Mouse (Mus musculus) liver, embryonic 14.5 days (tissue): ENCODE measurements around the gene Tex33. TPM values are rescaled to one million over a fixed set of nuclear protein-coding genes. Genes with fewer than 3 reads are reported as not detected.

Experiments used
- ATAC-seq: fragments of 200-750 bp; cut with Nextera tagmentation; 2 replicates; pipeline ENCODE4 v1.8.0; 2017; ENCODE audit warnings: moderate number of reproducible peaks, mild to moderate bottlenecking, moderate library complexity; ENCODE audit not compliant: insufficient read depth
- DNase-seq, 3 experiments: peaks; one replicate each; pipeline ENCODE4 v3.0.0-alpha.2; 2012 to 2013; ENCODE audit warnings: low read depth in 3 of 3, low spot score in 3 of 3
- H3K27ac ChIP-seq: fragments of 300-500 bp; sonication (generic); 2 replicates; pipeline ENCODE4 v1.5.1; 2014; ENCODE audit warnings: moderate library complexity, mild to moderate bottlenecking, control low read depth, inconsistent platforms
- H3K27me3 ChIP-seq: fragments of 300-500 bp; sonication (generic); 2 replicates; pipeline ENCODE4 v1.6.1; 2014; ENCODE audit warnings: mild to moderate bottlenecking, low read length, moderate library complexity; ENCODE audit not compliant: control insufficient read depth, insufficient read depth
- H3K36me3 ChIP-seq: fragments of 300-500 bp; sonication (generic); replicated peaks from 2 replicates; pipeline ENCODE4 v1.6.1; 2014; ENCODE audit warnings: low read depth; ENCODE audit not compliant: control insufficient read depth, insufficient read depth
- H3K4me1 ChIP-seq, 2 experiments: fragments of 200-500 bp in 1 of 2; fragments of 300-500 bp in 1 of 2; sonication (generic) in 1 of 2; replicated peaks; 2 replicates each; pipeline ENCODE4 v1.6.1; 2012 to 2014; ENCODE audit warnings: antibody characterized with exemption in 1 of 2, inconsistent platforms in 1 of 2, low read length in 1 of 2; ENCODE audit not compliant: control insufficient read depth in 2 of 2, insufficient read depth in 2 of 2
- H3K4me2 ChIP-seq: fragments of 300-500 bp; sonication (generic); 2 replicates; pipeline ENCODE4 v1.6.1; 2014; ENCODE audit warnings: low read depth, mild to moderate bottlenecking, control low read depth, moderate library complexity
- H3K4me3 ChIP-seq, 2 experiments: fragments of 200-500 bp in 1 of 2; fragments of 300-500 bp in 1 of 2; sonication (generic) in 1 of 2; 2 replicates each; pipeline ENCODE4 v1.5.1; 2012 to 2014; ENCODE audit warnings: low read depth in 2 of 2, low read length in 2 of 2, mild to moderate bottlenecking in 2 of 2, control low read depth in 1 of 2, inconsistent platforms in 1 of 2, moderate library complexity in 1 of 2; ENCODE audit not compliant: insufficient read depth in 1 of 2
- H3K9ac ChIP-seq: fragments of 300-500 bp; sonication (generic); replicated peaks from 2 replicates; pipeline ENCODE4 v1.6.1; 2014; ENCODE audit warnings: mild to moderate bottlenecking, control low read depth, moderate library complexity
- H3K9me3 ChIP-seq: fragments of 300-500 bp; sonication (generic); 2 replicates; pipeline ENCODE4 v1.6.1; 2016; ENCODE audit warnings: low read length, mixed read lengths; ENCODE audit not compliant: control insufficient read depth
- CTCF ChIP-seq: IDR thresholded peaks from 2 replicates; pipeline ENCODE4 v1.5.1; 2016; ENCODE audit warnings: antibody characterized with exemption, low read depth, control low read depth
- EP300 ChIP-seq: IDR thresholded peaks from 2 replicates; pipeline ENCODE4 v1.6.1; 2016; ENCODE audit warnings: antibody characterized with exemption, low read depth
- WGBS: fragments of 180-500 bp; shearing (Covaris S2); extraction: QIAGEN DNeasy Blood & Tissue Kit; methylation state at CpG from one replicate; pipeline ENCODE4 v1.1.7; 2014; ENCODE audit not compliant: insufficient replicate concordance; 5-methylcytosine and 5-hydroxymethylcytosine counted together
- polyA plus RNA-seq, 2 experiments: library from polyadenylated mRNA; depleted of rRNA in 1 of 2; stranded (reverse) in 1 of 2; unstranded in 1 of 2; fragments of >200 nt; fragmentation: Nextera tagmentation in 1 of 2; extraction: Ambion mirVana in 1 of 2; gene quantifications; 2 replicates each; pipeline versions ENCODE4 v1.2.1 to v1.2.3; 2012 to 2014

Gene Tex33
- polyA plus RNA-seq, 2 experiments, result 0.08 TPM; not detected in 1

DNA sequence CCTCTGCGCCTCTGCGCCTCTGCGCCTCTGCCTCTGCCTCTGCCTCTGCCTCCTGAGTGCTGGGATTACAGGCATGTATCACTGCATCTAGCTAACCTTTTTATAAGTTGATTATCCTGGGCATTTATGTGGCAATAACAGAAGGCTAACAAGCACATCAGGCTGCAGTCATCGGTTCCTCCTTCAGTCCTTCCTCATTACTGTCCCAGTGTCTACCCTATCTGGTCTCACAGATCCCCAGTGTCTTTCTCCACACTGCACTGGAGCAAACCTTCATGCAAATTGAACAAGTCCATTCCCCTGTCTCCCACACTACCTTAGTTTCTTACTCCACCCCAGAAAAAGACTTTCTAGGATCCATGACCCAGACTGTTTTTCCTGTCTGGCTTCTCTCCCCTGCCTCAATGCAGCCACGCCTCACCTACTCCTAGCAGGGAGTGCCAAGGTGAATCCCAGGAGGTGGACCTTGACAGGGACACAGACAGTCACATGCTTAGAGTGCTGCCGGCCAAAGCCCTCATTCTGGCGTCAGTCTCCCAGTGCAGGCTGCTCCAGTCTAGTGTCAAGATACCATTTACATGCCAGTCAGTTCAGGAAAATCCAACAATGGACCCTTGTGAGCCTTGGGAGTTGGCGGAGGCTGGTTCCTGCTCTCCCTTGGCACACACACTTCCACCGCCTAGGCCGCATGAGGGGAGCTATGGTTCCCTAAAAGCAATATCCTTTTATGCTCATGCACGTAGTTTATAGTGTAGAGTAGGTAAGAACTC lies 12.1 kb downstream of the Tex33 start:
- H3K27ac ChIP-seq, result no peak overlapping the region
- no peak for ATAC-seq

DNA sequence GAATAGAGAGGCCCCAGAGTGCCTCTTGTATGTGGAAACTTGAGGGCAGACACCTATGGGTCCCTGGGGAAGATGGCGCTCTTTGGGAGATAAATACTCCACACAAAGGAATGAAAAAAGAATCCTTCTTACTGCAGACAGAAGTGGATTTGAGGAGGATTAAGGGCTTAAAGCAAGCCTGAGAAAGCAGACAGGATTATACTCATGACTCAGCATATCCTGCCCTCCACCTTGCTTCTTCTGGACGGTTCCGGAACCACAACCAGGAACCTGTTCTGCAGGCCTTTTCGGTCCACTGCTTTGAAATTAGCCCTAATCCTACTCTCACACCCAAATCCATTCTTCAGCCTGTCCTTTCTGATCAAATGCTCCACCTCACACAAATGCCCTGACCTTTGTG lies 13.6 kb downstream of the Tex33 start:
- no peak overlapping the region for H3K27ac ChIP-seq
- ATAC-seq (no peak), DNase-seq (no peak)
- H3K27me3 ChIP-seq, result no peaks in the 10 kb centered on the region
- peaks cover 0 to 9% of the 10 kb centered on the region in 2 experiments; a peak in 1 of 4 replicates for H3K4me1 ChIP-seq
- TF ChIP-seq CTCF (no peak), EP300 (no peak)
- H3K9me3 ChIP-seq, result no peaks in the 10 kb centered on the region
- 83% methylated on average over 4 of the region's 4 CpGs for WGBS
- H3K9ac ChIP-seq, result no peak overlapping the region
- H3K4me3 ChIP-seq, result no peak overlapping the region
- no peak overlapping the region for H3K4me2 ChIP-seq
- H3K36me3 ChIP-seq, result no peaks in the 10 kb centered on the region

More for the DNA sequence above, 12.1 kb downstream of the Tex33 start:
- Histone ChIP-seq H3K4me1 (peaks cover 0 to 9% of the 10 kb centered on the region in 2 experiments; a peak in 1 of 4 replicates), H3K4me2 (no peak overlapping the region), H3K36me3 (no peaks in the 10 kb centered on the region), H3K9me3 (no peaks in the 10 kb centered on the region), H3K4me3 (no peak overlapping the region), H3K9ac (no peak overlapping the region), H3K27me3 (no peaks in the 10 kb centered on the region)
- no peak for TF ChIP-seq EP300
- TF ChIP-seq CTCF, result no peak
- DNase-seq, result no peak
- 69% methylated on average over 11 of the region's 11 CpGs for WGBS

DNA sequence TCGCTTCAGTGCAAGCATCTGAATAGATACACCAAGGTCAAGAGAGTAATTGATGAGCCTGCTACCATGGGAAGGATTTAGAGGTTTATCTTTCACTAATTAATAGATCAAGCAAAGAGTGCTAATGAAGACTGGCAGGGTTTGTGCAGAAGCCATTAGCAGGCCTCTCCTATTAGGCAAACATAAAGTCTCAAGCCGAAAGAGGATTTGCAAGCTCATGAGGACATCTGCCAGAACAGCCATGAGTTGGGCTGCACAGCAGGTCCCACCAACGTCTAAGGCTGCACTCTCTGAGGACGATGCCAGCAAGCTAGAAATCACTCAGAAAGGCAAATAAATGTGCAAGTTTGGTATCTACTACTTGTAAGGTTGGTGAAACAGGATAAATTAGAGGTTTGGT lies 15.0 kb downstream of the Tex33 start:
- no peaks in the 10 kb centered on the region for H3K27me3 ChIP-seq
- H3K9me3 ChIP-seq, result no peaks in the 10 kb centered on the region
- DNase-seq (no peak), ATAC-seq (no peak)
- H3K27ac ChIP-seq, result no peak overlapping the region
- H3K4me3 ChIP-seq, result no peak overlapping the region
- 56% methylated on average over 4 of the region's 4 CpGs for WGBS
- no peaks in the 10 kb centered on the region for H3K36me3 ChIP-seq
- H3K9ac ChIP-seq, result no peak overlapping the region
- H3K4me2 ChIP-seq, result no peak overlapping the region
- no peak for TF ChIP-seq EP300
- H3K4me1 ChIP-seq, result peaks cover 0 to 9% of the 10 kb centered on the region in 2 experiments; a peak in 1 of 4 replicates

GRCm38 (mm10) chr15:78380208-78380607 lies 15.5 kb downstream of the Tex33 start:
- H3K9ac ChIP-seq, result no peak overlapping the region
- no peak overlapping the region for H3K4me3 ChIP-seq
- H3K36me3 ChIP-seq, result no peaks in the 10 kb centered on the region
- ATAC-seq, result no peak
- no peaks in the 10 kb centered on the region for H3K27me3 ChIP-seq
- H3K9me3 ChIP-seq, result no peaks in the 10 kb centered on the region
- TF ChIP-seq EP300, result no peak
- TF ChIP-seq CTCF, result no peak
- H3K27ac ChIP-seq, result no peak overlapping the region
- peaks cover 0 to 6% of the 10 kb centered on the region in 2 experiments; a peak in 1 of 4 replicates for H3K4me1 ChIP-seq
- WGBS, result 57% methylated on average over 2 of the region's 2 CpGs
- no peak overlapping the region for H3K4me2 ChIP-seq
- no peak for DNase-seq

- Histone ChIP-seq H3K36me3 (no peaks in the 10 kb centered on the region), H3K4me3 (no peak overlapping the region), H3K4me2 (no peak overlapping the region), H3K9me3 (no peaks in the 10 kb centered on the region), H3K9ac (no peak overlapping the region), H3K27me3 (no peaks in the 10 kb centered on the region), H3K27ac (no peak overlapping the region), H3K4me1 (no peaks in the 10 kb centered on the region)
- DNase-seq (no peak), ATAC-seq (no peak)
- no peak for TF ChIP-seq EP300
- TF ChIP-seq CTCF, result no peak
- WGBS, result 62% methylated on average over 10 of the region's 10 CpGs
Observed at GRCm38 (mm10) chr15:78378556-78378955, 17.2 kb downstream of the Tex33 start.
